Mouse (Mus musculus): ENCODE data around the gene Vtn.

DNA sequence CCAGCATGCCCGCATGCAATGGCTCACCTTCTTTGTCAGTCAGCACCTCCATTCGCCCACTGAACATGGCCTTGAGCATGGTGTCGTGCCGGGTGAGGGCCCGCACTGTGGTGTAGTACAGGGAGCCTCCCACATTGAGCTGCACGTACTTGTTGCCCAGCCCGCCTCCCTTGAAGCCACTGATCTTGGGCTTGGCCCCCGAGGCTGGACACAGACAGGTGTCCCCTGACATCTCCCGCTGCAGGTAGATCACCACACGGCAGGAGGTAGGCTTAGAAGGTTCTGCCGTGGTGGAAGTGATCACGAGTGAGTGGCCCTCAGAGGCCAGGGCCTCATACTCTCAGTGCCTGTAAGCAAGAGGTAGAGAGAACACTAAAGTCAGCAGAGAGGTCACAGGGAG is 31.1 kb downstream of the Vtn start:
- TF ChIP-seq CTCF (IDR thresholded peaks at IDR 0.05; ENCODE audit: extremely low read depth, insufficient read depth, insufficient read length, insufficient replicate concordance) (no peak), POLR2A (IDR thresholded peaks at IDR 0.05; ENCODE audit: low read depth, low read length) (no peak)

Measured in spleen, adult 2 months (tissue).